Mouse (Mus musculus): ENCODE measurements around the gene Aadacl2. TPM values are rescaled to one million over a fixed set of nuclear protein-coding genes. Genes with fewer than 3 reads are reported as not detected.

Aadacl2 gene
- polyA plus RNA-seq (2015; fragmentation: Nextera tagmentation; extraction: Ambion mirVana), result 1.4 and 3.0 TPM in 2 replicates

GRCm38 (mm10) chr3:60006443-60006842, at the start of gene Aadacl2:
Gene Aadacl2 (plus strand): TSS chr3:60006743.
- Histone ChIP-seq H3K4me1 (ENCODE audit: control insufficient read depth, insufficient read depth, low read length) (no peaks in the 10 kb centered on the region), H3K27ac (ENCODE audit: low read length) (no peak within 1 kb of the TSS), H3K9ac (ENCODE audit: low read length) (no peak within 1 kb of the TSS), H3K4me2 (ENCODE audit: low read depth, low read length) (no peak within 1 kb of the TSS), H3K36me3 (ENCODE audit: control insufficient read depth, insufficient read depth, low read length) (no peaks in the 10 kb centered on the region), H3K4me3 (replicated peaks; ENCODE audit: low read length) (no peak within 1 kb of the TSS), H3K27me3 (ENCODE audit: control insufficient read depth, insufficient read depth, low read length) (no peaks in the 10 kb centered on the region), H3K9me3 (replicated peaks; ENCODE audit: control insufficient read depth, low read length) (no peaks in the 10 kb centered on the region)
- 73% methylated on average over 1 of the region's 1 CpGs for WGBS
- ATAC-seq (ENCODE audit: insufficient read depth, low FRiP score), result no peak

GRCm38 (mm10) chr3:59970891-59971290, 35.7 kb upstream of the Aadacl2 start:
- 89% methylated on average over 5 of the region's 5 CpGs for WGBS
- no peak for ATAC-seq (ENCODE audit: insufficient read depth, low FRiP score)
- no peak overlapping the region for H3K27ac ChIP-seq (ENCODE audit: low read length)
- no peak overlapping the region for H3K4me2 ChIP-seq (ENCODE audit: low read depth, low read length)
- no peaks in the 10 kb centered on the region for H3K9me3 ChIP-seq (replicated peaks; ENCODE audit: control insufficient read depth, low read length)
- no peaks in the 10 kb centered on the region for H3K4me1 ChIP-seq (ENCODE audit: control insufficient read depth, insufficient read depth, low read length)
- no peak overlapping the region for H3K4me3 ChIP-seq (replicated peaks; ENCODE audit: low read length)
- no peaks in the 10 kb centered on the region for H3K27me3 ChIP-seq (ENCODE audit: control insufficient read depth, insufficient read depth, low read length)
- H3K9ac ChIP-seq (ENCODE audit: low read length), result no peak overlapping the region
- H3K36me3 ChIP-seq (ENCODE audit: control insufficient read depth, insufficient read depth, low read length), result no peaks in the 10 kb centered on the region

GRCm38 (mm10) chr3:59974591-59974990, 32.0 kb upstream of the Aadacl2 start:
- no peak for ATAC-seq (ENCODE audit: insufficient read depth, low FRiP score)

GRCm38 (mm10) chr3:60003622-60004021, 2.9 kb upstream of the Aadacl2 start:
- Histone ChIP-seq H3K4me1 (ENCODE audit: control insufficient read depth, insufficient read depth, low read length) (no peaks in the 10 kb centered on the region), H3K27ac (ENCODE audit: low read length) (no peak overlapping the region), H3K9ac (ENCODE audit: low read length) (no peak overlapping the region), H3K9me3 (replicated peaks; ENCODE audit: control insufficient read depth, low read length) (no peaks in the 10 kb centered on the region), H3K4me3 (replicated peaks; ENCODE audit: low read length) (no peak overlapping the region), H3K4me2 (ENCODE audit: low read depth, low read length) (no peak overlapping the region), H3K36me3 (ENCODE audit: control insufficient read depth, insufficient read depth, low read length) (no peaks in the 10 kb centered on the region), H3K27me3 (ENCODE audit: control insufficient read depth, insufficient read depth, low read length) (no peaks in the 10 kb centered on the region)
- ATAC-seq (ENCODE audit: insufficient read depth, low FRiP score), result no peak

More at GRCm38 (mm10) chr3:59974591-59974990, 32.0 kb upstream of the Aadacl2 start:
- no peak overlapping the region for H3K4me3 ChIP-seq (replicated peaks; ENCODE audit: low read length)
- no peaks in the 10 kb centered on the region for H3K4me1 ChIP-seq (ENCODE audit: control insufficient read depth, insufficient read depth, low read length)
- no peak overlapping the region for H3K9ac ChIP-seq (ENCODE audit: low read length)
- no peak overlapping the region for H3K4me2 ChIP-seq (ENCODE audit: low read depth, low read length)
- H3K9me3 ChIP-seq (replicated peaks; ENCODE audit: control insufficient read depth, low read length), result no peaks in the 10 kb centered on the region
- no peaks in the 10 kb centered on the region for H3K36me3 ChIP-seq (ENCODE audit: control insufficient read depth, insufficient read depth, low read length)
- no peak overlapping the region for H3K27ac ChIP-seq (ENCODE audit: low read length)
- no peaks in the 10 kb centered on the region for H3K27me3 ChIP-seq (ENCODE audit: control insufficient read depth, insufficient read depth, low read length)

- no peak within 1 kb of the TSS for H3K27ac ChIP-seq (ENCODE audit: low read length)
- 77% methylated on average over 1 of the region's 1 CpGs for WGBS
These were observed 18.9 kb downstream of the Aadacl2 start, which contains the start of gene Aadac for GRCm38 (mm10) chr3:60025417-60025816. Gene Aadac (plus strand): TSS chr3:60025717.

GRCm38 (mm10) chr3:60031511-60031910, 25.0 kb downstream of the Aadacl2 start:
- no peak for ATAC-seq (ENCODE audit: insufficient read depth, low FRiP score)
- no peak overlapping the region for H3K4me2 ChIP-seq (ENCODE audit: low read depth, low read length)
- no peaks in the 10 kb centered on the region for H3K9me3 ChIP-seq (replicated peaks; ENCODE audit: control insufficient read depth, low read length)
- H3K9ac ChIP-seq (ENCODE audit: low read length), result no peak overlapping the region
- WGBS, result 85% methylated on average over 4 of the region's 4 CpGs
- H3K36me3 ChIP-seq (ENCODE audit: control insufficient read depth, insufficient read depth, low read length), result no peaks in the 10 kb centered on the region
- no peak overlapping the region for H3K4me3 ChIP-seq (replicated peaks; ENCODE audit: low read length)
- no peaks in the 10 kb centered on the region for H3K27me3 ChIP-seq (ENCODE audit: control insufficient read depth, insufficient read depth, low read length)
- no peaks in the 10 kb centered on the region for H3K4me1 ChIP-seq (ENCODE audit: control insufficient read depth, insufficient read depth, low read length)
- H3K27ac ChIP-seq (ENCODE audit: low read length), result no peak overlapping the region

More at GRCm38 (mm10) chr3:60025417-60025816, 18.9 kb downstream of the Aadacl2 start, which contains the start of gene Aadac:
- H3K27me3 ChIP-seq (ENCODE audit: control insufficient read depth, insufficient read depth, low read length), result no peaks in the 10 kb centered on the region
- no peak within 1 kb of the TSS for H3K9ac ChIP-seq (ENCODE audit: low read length)
- H3K4me1 ChIP-seq (ENCODE audit: control insufficient read depth, insufficient read depth, low read length), result no peaks in the 10 kb centered on the region
- H3K36me3 ChIP-seq (ENCODE audit: control insufficient read depth, insufficient read depth, low read length), result no peaks in the 10 kb centered on the region
- no peaks in the 10 kb centered on the region for H3K9me3 ChIP-seq (replicated peaks; ENCODE audit: control insufficient read depth, low read length)
- ATAC-seq (ENCODE audit: insufficient read depth, low FRiP score), result no peak
- no peak within 1 kb of the TSS for H3K4me2 ChIP-seq (ENCODE audit: low read depth, low read length)
- H3K4me3 ChIP-seq (replicated peaks; ENCODE audit: low read length), result no peak within 1 kb of the TSS

- ATAC-seq (ENCODE audit: insufficient read depth, low FRiP score), result no peak
- Histone ChIP-seq H3K27me3 (ENCODE audit: control insufficient read depth, insufficient read depth, low read length) (no peaks in the 10 kb centered on the region), H3K36me3 (ENCODE audit: control insufficient read depth, insufficient read depth, low read length) (no peaks in the 10 kb centered on the region), H3K9me3 (replicated peaks; ENCODE audit: control insufficient read depth, low read length) (no peaks in the 10 kb centered on the region), H3K9ac (ENCODE audit: low read length) (no peak overlapping the region), H3K27ac (ENCODE audit: low read length) (no peak overlapping the region), H3K4me3 (replicated peaks; ENCODE audit: low read length) (no peak overlapping the region), H3K4me1 (ENCODE audit: control insufficient read depth, insufficient read depth, low read length) (no peaks in the 10 kb centered on the region), H3K4me2 (ENCODE audit: low read depth, low read length) (no peak overlapping the region)
- WGBS, result 53% methylated on average over 3 of the region's 3 CpGs
These were observed 39.8 kb downstream of the Aadacl2 start for GRCm38 (mm10) chr3:60046221-60046913.

GRCm38 (mm10) chr3:60053231-60053927, 46.8 kb downstream of the Aadacl2 start:
- H3K9me3 ChIP-seq (replicated peaks; ENCODE audit: control insufficient read depth, low read length), result no peaks in the 10 kb centered on the region
- ATAC-seq (ENCODE audit: insufficient read depth, low FRiP score), result peak; percentile 59; the same call in 1 of the 2 replicates
- 58% methylated on average over 3 of the region's 3 CpGs for WGBS
- H3K4me3 ChIP-seq (replicated peaks; ENCODE audit: low read length), result no peak overlapping the region
- no peaks in the 10 kb centered on the region for H3K4me1 ChIP-seq (ENCODE audit: control insufficient read depth, insufficient read depth, low read length)
- H3K27me3 ChIP-seq (ENCODE audit: control insufficient read depth, insufficient read depth, low read length), result no peaks in the 10 kb centered on the region
- no peaks in the 10 kb centered on the region for H3K36me3 ChIP-seq (ENCODE audit: control insufficient read depth, insufficient read depth, low read length)
- H3K27ac ChIP-seq (ENCODE audit: low read length), result peak overlapping the region; percentile 46; the same call in 1 of the 2 replicates
- no peak overlapping the region for H3K4me2 ChIP-seq (ENCODE audit: low read depth, low read length)
- H3K9ac ChIP-seq (ENCODE audit: low read length), result no peak overlapping the region

GRCm38 (mm10) chr3:60053931-60054330, 47.4 kb downstream of the Aadacl2 start:
- Histone ChIP-seq H3K9ac (ENCODE audit: low read length) (no peak overlapping the region), H3K4me1 (ENCODE audit: control insufficient read depth, insufficient read depth, low read length) (no peaks in the 10 kb centered on the region), H3K27me3 (ENCODE audit: control insufficient read depth, insufficient read depth, low read length) (no peaks in the 10 kb centered on the region), H3K36me3 (ENCODE audit: control insufficient read depth, insufficient read depth, low read length) (no peaks in the 10 kb centered on the region), H3K9me3 (replicated peaks; ENCODE audit: control insufficient read depth, low read length) (no peaks in the 10 kb centered on the region), H3K27ac (ENCODE audit: low read length) (no peak overlapping the region), H3K4me3 (replicated peaks; ENCODE audit: low read length) (no peak overlapping the region), H3K4me2 (ENCODE audit: low read depth, low read length) (no peak overlapping the region)
- no peak for ATAC-seq (ENCODE audit: insufficient read depth, low FRiP score)
- WGBS, result 87% methylated on average over 2 of the region's 2 CpGs
